Mouse (Mus musculus) retina, postnatal 1 day (tissue): ENCODE measurements around the gene Tspan17.

ENCODE experiments used
- DNase-seq: peaks from one replicate; pipeline ENCODE4 v3.0.0-alpha.2; 2012

The Tspan17 gene

GRCm38 (mm10) chr13:54788740-54789560 is at the start of gene Tspan17:
TSS of gene Tspan17 (plus strand) at chr13:54789377.
- DNase-seq = peak; percentile 97

- no peak for DNase-seq
These were observed 43.1 kb upstream of the Tspan17 start for GRCm38 (mm10) chr13:54746110-54746509.

- no peak for DNase-seq
These were observed 42.3 kb upstream of the Tspan17 start for GRCm38 (mm10) chr13:54746896-54747295.

- no peak for DNase-seq
These were observed 41.0 kb upstream of the Tspan17 start for GRCm38 (mm10) chr13:54748190-54748589.

- DNase-seq = no peak
These were observed 40.5 kb upstream of the Tspan17 start for GRCm38 (mm10) chr13:54748721-54749060.

- peak; percentile 88 for DNase-seq
These were observed 39.9 kb upstream of the Tspan17 start for GRCm38 (mm10) chr13:54749061-54749863.

GRCm38 (mm10) chr13:54749864-54750411 is 39.2 kb upstream of the Tspan17 start, which contains the start of gene Gprin1:
TSS of gene Gprin1 (minus strand) at chr13:54749874.
- DNase-seq = no peak

GRCm38 (mm10) chr13:54750699-54751098 is 38.5 kb upstream of the Tspan17 start:
- peak; percentile 62 for DNase-seq

GRCm38 (mm10) chr13:54752656-54753055 is 36.5 kb upstream of the Tspan17 start:
- no peak for DNase-seq

GRCm38 (mm10) chr13:54753733-54754132 is 35.4 kb upstream of the Tspan17 start:
- DNase-seq = no peak

GRCm38 (mm10) chr13:54754169-54755080 is 34.8 kb upstream of the Tspan17 start:
- peak; percentile 36 for DNase-seq

GRCm38 (mm10) chr13:54755201-54755830 is 33.9 kb upstream of the Tspan17 start:
- DNase-seq = peak; percentile 30

GRCm38 (mm10) chr13:54756156-54756712 is 32.9 kb upstream of the Tspan17 start:
- DNase-seq = no peak

- DNase-seq = no peak
These were observed 31.9 kb upstream of the Tspan17 start for GRCm38 (mm10) chr13:54757093-54757830.

- peak; percentile 96 for DNase-seq
These were observed 31.0 kb upstream of the Tspan17 start for GRCm38 (mm10) chr13:54758045-54758755.

- DNase-seq = peak; percentile 45
These were observed 30.3 kb upstream of the Tspan17 start for GRCm38 (mm10) chr13:54758756-54759470.

- DNase-seq = peak; percentile 62
These were observed 29.7 kb upstream of the Tspan17 start for GRCm38 (mm10) chr13:54759496-54759895.

GRCm38 (mm10) chr13:54760164-54760795 is 28.9 kb upstream of the Tspan17 start:
- peak; percentile 90 for DNase-seq

GRCm38 (mm10) chr13:54760906-54761305 is 28.3 kb upstream of the Tspan17 start:
- no peak for DNase-seq
